Mouse (Mus musculus): ENCODE data around the gene Spats2l.

DNA sequence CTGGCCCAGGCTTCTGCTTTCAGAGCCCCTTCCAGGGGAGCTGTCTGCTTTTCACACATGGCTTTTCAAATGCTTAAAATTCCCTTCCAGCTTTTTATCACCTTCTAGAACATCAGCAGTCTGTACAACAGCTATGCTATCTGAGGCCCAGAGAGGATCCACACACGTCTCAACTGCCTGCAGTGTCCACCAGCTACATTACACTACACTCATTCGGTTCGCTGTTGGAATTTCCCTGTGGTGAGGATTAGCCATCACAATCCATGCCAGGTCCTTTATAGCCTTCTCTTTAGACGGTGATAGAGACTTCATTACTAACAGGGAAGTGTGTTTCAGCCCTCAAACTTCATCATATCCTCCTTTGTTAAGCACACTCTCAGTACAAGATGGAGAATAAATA lies 38.1 kb upstream of the Spats2l start:
- TF ChIP-seq CTCF (IDR thresholded peaks at IDR 0.05; ENCODE audit: low read depth, low read length), result no peak
- no peak for TF ChIP-seq POLR2A (IDR thresholded peaks at IDR 0.05; ENCODE audit: borderline replicate concordance, low read depth, low read length)
